Mouse (Mus musculus) common myeloid progenitor, adult 5-6 weeks (primary cell): ENCODE results near the gene Uba2. TPM values are rescaled to one million over a fixed set of nuclear protein-coding genes. Genes with fewer than 3 reads are reported as not detected.

Source experiments
- ATAC-seq: replicated peaks from 2 replicates; pipeline ENCODE4 v1.8.0; 2016; ENCODE audit warnings: low read depth, mild to moderate bottlenecking, moderate TSS enrichment, inconsistent platforms; ENCODE audit not compliant: poor library complexity, severe bottlenecking
- total RNA-seq: library from RNA; stranded (forward); fragments of 200-1000, 187-1606 nt; gene quantifications from 2 replicates; pipeline ENCODE4 v1.2.3, GENCODE M21; 2017

The Uba2 gene
- total RNA-seq, 1 experiment from 2014 or later = 188 TPM

DNA sequence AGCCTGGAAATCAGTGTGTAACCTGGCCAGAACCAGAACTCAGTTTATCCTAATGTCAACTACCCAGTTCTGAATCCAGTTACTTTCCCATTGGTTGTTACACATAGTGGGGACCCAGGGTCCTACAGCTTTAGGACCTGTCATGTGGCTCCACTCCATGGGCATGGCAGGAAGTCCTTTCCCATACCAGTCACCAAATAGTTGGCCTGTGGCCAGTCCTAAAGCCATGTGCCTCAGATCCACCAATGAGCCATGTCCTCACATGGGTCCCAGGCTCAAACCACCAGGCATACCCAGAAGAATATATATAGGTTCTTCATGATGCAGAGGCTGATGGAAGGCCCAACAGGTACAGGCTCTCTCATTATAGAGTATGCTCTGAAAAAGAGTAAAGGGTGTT is 68.1 kb downstream of the Uba2 start:
- no peak for ATAC-seq

DNA sequence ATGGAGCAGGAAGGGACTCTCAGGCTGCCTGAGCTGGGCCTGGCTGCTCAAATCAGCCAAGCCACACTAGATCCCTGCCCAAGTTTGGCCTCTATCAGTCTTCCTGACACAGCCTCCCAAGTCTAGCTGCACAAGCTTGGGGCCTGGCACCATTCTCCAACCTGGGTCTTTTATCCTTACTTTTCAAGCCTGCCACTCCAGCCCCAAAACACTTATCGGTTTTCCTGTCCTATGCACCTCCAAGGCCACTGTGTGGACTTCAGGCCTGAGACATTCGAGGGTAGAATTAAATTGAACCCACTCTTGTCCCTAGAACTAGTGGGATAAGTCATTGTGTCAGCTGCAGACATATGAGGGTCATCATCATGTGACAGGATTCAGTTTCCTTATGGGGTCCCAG is 69.4 kb downstream of the Uba2 start:
- no peak for ATAC-seq

DNA sequence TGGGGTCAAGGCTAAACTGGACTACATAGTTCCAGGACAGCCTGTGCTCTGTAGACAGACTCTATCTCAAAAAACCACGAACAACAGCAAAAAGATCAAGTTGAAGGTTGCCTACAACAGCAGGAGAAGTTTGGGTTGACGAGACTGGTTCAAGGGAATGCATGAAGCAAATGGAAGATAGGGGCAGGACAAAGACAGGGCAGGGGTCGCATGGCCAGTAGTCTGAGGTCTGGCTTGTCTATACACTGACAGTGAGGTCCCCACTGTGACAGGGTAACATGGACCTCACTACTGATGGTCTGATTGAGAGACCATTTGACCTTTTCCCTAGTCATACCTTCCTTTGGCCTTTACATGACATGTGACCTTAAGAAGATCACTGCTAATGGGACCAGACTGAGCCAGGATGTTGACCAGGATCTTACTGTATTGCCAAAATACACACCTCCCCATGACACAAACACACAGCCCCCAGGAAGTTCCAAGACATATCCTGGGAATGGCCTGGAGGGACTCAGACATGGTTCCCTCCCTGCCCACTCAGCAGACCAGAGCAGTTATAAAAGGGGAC is 74.4 kb downstream of the Uba2 start, which contains the start of gene Scgb1b30:
Gene Scgb1b30 (plus strand): TSS at position 521 of the 571 bp plus-strand sequence.
- no peak for ATAC-seq

Other genes starting within 250 kb of the Uba2 start
- gene Scgb2b26, start 224.6 kb downstream of the Uba2 start, total RNA-seq = not detected in 2 replicates
- gene Scgb2b27, start 155.7 kb downstream of the Uba2 start, total RNA-seq = not detected in 2 replicates
- not detected in 2 replicates for gene Scgb1b27, start 148.1 kb downstream of the Uba2 start, total RNA-seq
- not detected in 2 replicates for gene Scgb1b30, start 74.2 kb downstream of the Uba2 start, total RNA-seq
- gene Wtip, start 36.3 kb downstream of the Uba2 start, total RNA-seq = not detected in 2 replicates
- 40.1 and 55.1 TPM in 2 replicates for gene Pdcd2l, start 27.1 kb upstream of the Uba2 start, total RNA-seq
- 250 and 350 TPM in 2 replicates for gene Gpi1, start 60.7 kb upstream of the Uba2 start, total RNA-seq
- not detected in 2 replicates for gene Gm6096, start 81.4 kb upstream of the Uba2 start, total RNA-seq
- 14.6 and 23.7 TPM in 2 replicates for gene 4931406P16Rik, start 144.0 kb upstream of the Uba2 start, total RNA-seq
- 64.2 and 105 TPM in 2 replicates for gene Lsm14a, start 223.7 kb upstream of the Uba2 start, total RNA-seq